Mouse (Mus musculus) liver, postnatal 0 days (tissue): Measurements from ENCODE around the gene Ccdc191.

Experiments used
- CTCF ChIP-seq: sonication (generic); IDR thresholded peaks from 2 replicates; pipeline ENCODE4 v1.5.1; 2016; ENCODE audit warnings: antibody characterized with exemption, low read depth
- EP300 ChIP-seq: IDR thresholded peaks from 2 replicates; pipeline ENCODE4 v1.6.1; 2016; ENCODE audit warnings: antibody characterized with exemption, low read depth, mild to moderate bottlenecking

DNA sequence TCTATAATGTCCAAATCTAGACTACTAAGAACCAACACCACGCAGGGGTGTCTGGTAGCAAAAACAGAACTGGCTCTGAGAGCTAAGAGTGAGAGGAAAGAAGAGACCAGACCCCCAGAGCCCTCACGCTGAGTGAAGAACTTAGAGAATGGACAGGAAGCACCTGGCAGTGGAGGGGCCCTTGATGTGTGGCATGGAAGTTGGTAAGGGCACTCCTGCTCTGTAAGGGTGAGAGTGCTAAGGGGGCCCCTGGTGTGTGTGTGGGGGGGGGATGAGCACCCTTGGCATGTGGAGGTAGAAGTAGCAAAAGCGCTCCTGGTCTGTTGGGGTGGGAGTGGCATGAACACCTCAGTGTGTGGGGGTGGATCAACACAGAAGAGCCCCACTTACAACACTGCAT, 80.8 kb downstream of the Ccdc191 start:
- TF ChIP-seq CTCF (no peak), EP300 (no peak)
